Mouse (Mus musculus) MEL (cell line): ENCODE results near the gene Abcb9. TPM values are rescaled to one million over a fixed set of nuclear protein-coding genes. Genes with fewer than 3 reads are reported as not detected.

Experiments used
- DNase-seq: peaks from one replicate; pipeline ENCODE4 v3.0.0; 2011; ENCODE audit warnings: low read depth, low spot score
- H3K27ac ChIP-seq: 2 replicates; pipeline ENCODE4 v1.5.1; 2012; ENCODE audit warnings: low read depth, mild to moderate bottlenecking, control low read depth, low read length, moderate library complexity; ENCODE audit not compliant: control insufficient read depth
- H3K27me3 ChIP-seq, 2 experiments: fragments of 150-350 bp in 1 of 2; sonication (generic) in 1 of 2; 2 replicates each; pipeline ENCODE4 v1.6.1; 2012; ENCODE audit warnings: low read length in 2 of 2, mild to moderate bottlenecking in 2 of 2, improper control_type of control experiment in 1 of 2, moderate library complexity in 1 of 2; ENCODE audit not compliant: insufficient read depth in 2 of 2, control insufficient read depth in 1 of 2
- H3K36me3 ChIP-seq, 2 experiments: 2 replicates each; pipeline ENCODE4 v1.6.1; 2012 to 2014; ENCODE audit warnings: low read length in 2 of 2, improper control_type of control experiment in 1 of 2, inconsistent platforms in 1 of 2, mild to moderate bottlenecking in 1 of 2; ENCODE audit not compliant: insufficient read depth in 2 of 2, control insufficient read depth in 1 of 2
- H3K4me1 ChIP-seq, 2 experiments: fragments of 150-350 bp in 1 of 2; sonication (generic) in 1 of 2; 2 replicates each; pipeline ENCODE4 v1.6.1; 2012; ENCODE audit warnings: low read length in 2 of 2, improper control_type of control experiment in 1 of 2, mild to moderate bottlenecking in 1 of 2; ENCODE audit not compliant: insufficient read depth in 2 of 2, control insufficient read depth in 1 of 2
- H3K4me3 ChIP-seq, 2 experiments: fragments of 150-350 bp in 1 of 2; sonication (generic) in 1 of 2; 2 replicates each; pipeline ENCODE4 v1.5.1; 2012; ENCODE audit warnings: low read depth in 2 of 2, low read length in 2 of 2, mild to moderate bottlenecking in 2 of 2, moderate library complexity in 2 of 2, control low read depth in 1 of 2, improper control_type of control experiment in 1 of 2; ENCODE audit not compliant: control insufficient read depth in 1 of 2, insufficient read depth in 1 of 2
- H3K79me2 ChIP-seq: 2 replicates; pipeline ENCODE4 v1.6.1; 2012; ENCODE audit warnings: mild to moderate bottlenecking, low read length, moderate library complexity; ENCODE audit not compliant: control insufficient read depth, poor library complexity, insufficient read depth
- H3K9ac ChIP-seq: 2 replicates; pipeline ENCODE4 v1.6.1; 2012; ENCODE audit warnings: low read depth, mild to moderate bottlenecking, control low read depth, low read length, moderate library complexity; ENCODE audit not compliant: control insufficient read depth, poor library complexity, severe bottlenecking
- H3K9me3 ChIP-seq: fragments of 150-350 bp; sonication (generic); replicated peaks from 2 replicates; pipeline ENCODE4 v1.6.1; 2012; ENCODE audit warnings: mild to moderate bottlenecking, low read length, improper control_type of control experiment, moderate library complexity; ENCODE audit not compliant: insufficient read depth
- BHLHE40 ChIP-seq: IDR thresholded peaks from 2 replicates; pipeline ENCODE4 v1.6.1; 2012; ENCODE audit warnings: low read depth, mild to moderate bottlenecking, inconsistent platforms, low read length, improper control_type of control experiment, borderline replicate concordance
- CHD2 ChIP-seq: IDR thresholded peaks from 2 replicates; pipeline ENCODE4 v1.6.1; 2011; ENCODE audit warnings: low read length, improper control_type of control experiment
- E2F4 ChIP-seq: IDR thresholded peaks from 2 replicates; pipeline ENCODE4 v1.6.1; 2011; ENCODE audit warnings: low read depth, low read length, improper control_type of control experiment, borderline replicate concordance
- ELF1 ChIP-seq: IDR thresholded peaks from 2 replicates; pipeline ENCODE4 v1.6.1; 2014; ENCODE audit warnings: low read depth, mild to moderate bottlenecking, inconsistent platforms, low read length, improper control_type of control experiment, moderate library complexity
- GABPA ChIP-seq: IDR thresholded peaks from 2 replicates; pipeline ENCODE4 v1.6.1; 2012; ENCODE audit warnings: low read depth, mild to moderate bottlenecking, inconsistent platforms, low read length, improper control_type of control experiment, moderate library complexity
- GATA1 ChIP-seq: IDR thresholded peaks from 2 replicates; pipeline ENCODE4 v1.6.1; 2011; ENCODE audit warnings: low read depth, low read length, improper control_type of control experiment
- JUND ChIP-seq: IDR thresholded peaks from 2 replicates; pipeline ENCODE4 v1.6.1; 2011; ENCODE audit warnings: low read depth, mild to moderate bottlenecking, improper control_type of control experiment, low read length
- KAT2A ChIP-seq: conservative IDR thresholded peaks from 2 replicates; pipeline ENCODE4 v1.6.1; 2012; ENCODE audit warnings: low read depth, low read length, improper control_type of control experiment, inconsistent platforms
- MAFK ChIP-seq: IDR thresholded peaks from 2 replicates; pipeline ENCODE4 v1.6.1; 2011; ENCODE audit warnings: low read depth, mild to moderate bottlenecking, low read length, improper control_type of control experiment, borderline replicate concordance
- MAZ ChIP-seq: IDR thresholded peaks from 2 replicates; pipeline ENCODE4 v1.6.1; 2012; ENCODE audit warnings: low read depth, mild to moderate bottlenecking, inconsistent platforms, low read length, improper control_type of control experiment
- MEF2A ChIP-seq: IDR thresholded peaks from 2 replicates; pipeline ENCODE4 v1.6.1; 2014; ENCODE audit warnings: low read depth, mild to moderate bottlenecking, inconsistent platforms, low read length, improper control_type of control experiment; ENCODE audit not compliant: poor library complexity, insufficient replicate concordance, severe bottlenecking; ENCODE audit errors: extremely low read depth
- MXI1 ChIP-seq: IDR thresholded peaks from 2 replicates; pipeline ENCODE4 v1.6.1; 2011; ENCODE audit warnings: mild to moderate bottlenecking, low read depth, low read length, improper control_type of control experiment
- MYB ChIP-seq: IDR thresholded peaks from 2 replicates; pipeline ENCODE4 v1.6.1; 2011; ENCODE audit warnings: mild to moderate bottlenecking, low read depth, low read length, improper control_type of control experiment
- MYC ChIP-seq: IDR thresholded peaks from 2 replicates; pipeline ENCODE4 v1.6.1; 2011; ENCODE audit warnings: low read depth, mild to moderate bottlenecking, low read length, improper control_type of control experiment, moderate library complexity
- NELFE ChIP-seq: IDR thresholded peaks from 2 replicates; pipeline ENCODE4 v1.6.1; 2011; ENCODE audit warnings: low read depth, low read length, improper control_type of control experiment
- NRF1 ChIP-seq: IDR thresholded peaks from 2 replicates; pipeline ENCODE4 v1.6.1; 2014; ENCODE audit warnings: low read depth, mild to moderate bottlenecking, inconsistent platforms, low read length, improper control_type of control experiment, moderate library complexity; ENCODE audit not compliant: poor library complexity, insufficient read depth, severe bottlenecking
- POLR2A ChIP-seq, 2 experiments: IDR thresholded peaks; 2 replicates each; pipeline ENCODE4 v1.6.1; 2011 to 2012; ENCODE audit warnings: low read length in 2 of 2, mild to moderate bottlenecking in 2 of 2, control low read depth in 1 of 2, improper control_type of control experiment in 1 of 2, low read depth in 1 of 2, moderate library complexity in 1 of 2; ENCODE audit not compliant: control insufficient read depth in 1 of 2, insufficient read depth in 1 of 2, poor library complexity in 1 of 2
- POLR2AphosphoS5 ChIP-seq: IDR thresholded peaks from 2 replicates; pipeline ENCODE4 v1.6.1; 2012; ENCODE audit warnings: low read depth, borderline replicate concordance, mild to moderate bottlenecking, inconsistent platforms, low read length, moderate library complexity, mixed read lengths
- RAD21 ChIP-seq: IDR thresholded peaks from 2 replicates; pipeline ENCODE4 v1.6.1; 2011; ENCODE audit warnings: mild to moderate bottlenecking, low read depth, low read length, improper control_type of control experiment
- SIN3A ChIP-seq: IDR thresholded peaks from 2 replicates; pipeline ENCODE4 v1.6.1; 2012; ENCODE audit warnings: low read length, improper control_type of control experiment, inconsistent platforms
- TAL1 ChIP-seq: IDR thresholded peaks from 2 replicates; pipeline ENCODE4 v1.6.1; 2012; ENCODE audit warnings: mild to moderate bottlenecking, inconsistent platforms, low read length, moderate library complexity, mixed read lengths
- TBP ChIP-seq: IDR thresholded peaks from 2 replicates; pipeline ENCODE4 v1.8.0; 2011; ENCODE audit warnings: low read depth, low read length, improper control_type of control experiment
- UBTF ChIP-seq: IDR thresholded peaks from 2 replicates; pipeline ENCODE4 v1.6.1; 2012; ENCODE audit warnings: low read depth, mild to moderate bottlenecking, inconsistent platforms, low read length, improper control_type of control experiment, moderate library complexity, borderline replicate concordance; ENCODE audit not compliant: insufficient read depth
- USF1 ChIP-seq: IDR thresholded peaks from 2 replicates; pipeline ENCODE4 v1.6.1; 2014; ENCODE audit warnings: low read depth, mild to moderate bottlenecking, inconsistent platforms, low read length, improper control_type of control experiment, moderate library complexity
- USF2 ChIP-seq, 2 experiments: IDR thresholded peaks; 2 replicates each; pipeline ENCODE4 v1.6.1; 2011 to 2012; ENCODE audit warnings: improper control_type of control experiment in 2 of 2, low read length in 2 of 2, borderline replicate concordance in 1 of 2, inconsistent platforms in 1 of 2, low read depth in 1 of 2, mild to moderate bottlenecking in 1 of 2; ENCODE audit not compliant: insufficient read depth in 1 of 2
- ZKSCAN1 ChIP-seq: IDR thresholded peaks from 2 replicates; pipeline ENCODE4 v1.6.1; 2012; ENCODE audit warnings: low read depth, mild to moderate bottlenecking, inconsistent platforms, low read length, improper control_type of control experiment, moderate library complexity
- polyA plus RNA-seq, 2 experiments: library from polyadenylated mRNA; stranded (reverse) in 1 of 2; unstranded in 1 of 2; fragments of >175 nt in 1 of 2; fragments of >200 nt in 1 of 2; gene quantifications; 2 replicates each; pipeline versions ENCODE4 v1.2.1 to v1.2.4; 2012; ENCODE audit warnings: low replicate concordance in 2 of 2, low read depth in 1 of 2; ENCODE audit not compliant: insufficient read length in 2 of 2, insufficient read depth in 1 of 2, missing spikeins in 1 of 2
- total RNA-seq: library from RNA; depleted of rRNA; stranded (reverse); fragments of 300-350 nt; gene quantifications from 2 replicates; pipeline ENCODE4 v1.2.3, GENCODE M21; 2012

The Abcb9 gene
- total and polyA plus RNA-seq, 3 experiments = 2.4 to 8.1 TPM; not detected in 1

DNA sequence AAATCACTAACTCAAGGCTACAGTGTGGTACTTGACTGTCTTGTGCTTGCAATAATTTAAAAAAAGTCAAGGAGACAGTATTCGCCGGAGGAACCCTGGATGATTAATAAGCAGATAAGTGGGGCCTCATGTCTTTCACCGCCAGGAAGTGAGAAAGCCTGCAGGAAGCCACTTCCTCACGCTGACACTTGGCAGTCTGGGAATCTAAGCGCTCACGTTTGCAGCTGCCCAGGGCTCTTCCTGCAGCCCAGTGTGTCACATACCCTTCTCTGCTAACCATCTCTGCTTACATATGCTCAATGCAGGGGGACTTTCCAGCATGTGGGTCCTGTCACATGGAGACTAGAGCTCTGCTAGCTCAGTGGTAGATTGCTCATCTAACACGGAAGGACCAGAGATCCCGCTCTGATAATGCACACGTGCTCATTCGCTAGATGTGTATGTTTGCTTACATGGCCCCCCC lies 20.7 kb downstream of the Abcb9 start (continued):
- TF ChIP-seq KAT2A = no peak
- TF ChIP-seq USF1 = peak; percentile 69
- TF ChIP-seq MAZ = no peak
- TF ChIP-seq ZKSCAN1 = no peak
- no peak for TF ChIP-seq GABPA
- TF ChIP-seq UBTF = no peak
- peak; percentile 88 for TF ChIP-seq MYC
- no peak for TF ChIP-seq MYB
- TF ChIP-seq USF2 (IDR thresholded peaks at IDR 0.05; ENCODE audit: borderline replicate concordance in 1 of 2, insufficient read depth in 1 of 2, low read depth in 1 of 2, low read length in 2 of 2) = no peak
- TF ChIP-seq JUND = no peak
- peak; percentile 67 for TF ChIP-seq TBP
- TF ChIP-seq NELFE = peak; percentile 42; the same call in 1 of the 2 replicates
- TF ChIP-seq TAL1 = no peak
- no peak for TF ChIP-seq CHD2
- peak; percentile 57 for TF ChIP-seq GATA1
- TF ChIP-seq POLR2AphosphoS5 = no peak
- no peak for TF ChIP-seq MAFK
- peak; percentile 58 for TF ChIP-seq ELF1
- TF ChIP-seq E2F4 = no peak
- TF ChIP-seq, all 39 proteins: peak for 15

DNA sequence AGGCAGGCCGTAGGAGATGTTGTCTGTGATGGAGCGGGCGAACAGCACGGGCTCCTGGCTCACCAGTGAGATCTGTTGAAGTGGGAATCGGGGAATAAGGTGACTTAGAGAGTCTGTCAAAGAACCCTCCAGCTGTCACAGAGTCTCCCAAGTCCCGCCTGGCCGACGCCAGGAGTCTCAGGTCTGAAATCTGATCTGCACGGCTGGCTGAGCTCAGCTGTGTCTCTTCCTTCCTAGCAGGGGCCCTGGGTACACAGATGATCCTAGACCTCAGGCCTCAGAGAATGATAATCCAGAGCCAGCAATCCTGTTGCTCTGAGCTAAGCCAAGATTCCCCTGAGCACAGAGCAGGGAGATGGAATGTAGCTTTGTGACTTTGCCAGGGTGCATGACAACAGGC lies 21.9 kb downstream of the Abcb9 start:
- Histone ChIP-seq H3K27me3 (no peaks in the 10 kb centered on the region), H3K9ac (no peak overlapping the region), H3K27ac (no peak overlapping the region), H3K36me3 (peaks cover 0 to 11% of the 10 kb centered on the region in 2 experiments; a peak in 3 of 4 replicates)
- TF ChIP-seq USF2 (IDR thresholded peaks at IDR 0.05; ENCODE audit: borderline replicate concordance in 1 of 2, insufficient read depth in 1 of 2, low read depth in 1 of 2, low read length in 2 of 2) (no peak), RAD21 (no peak), MYC (no peak), TBP (no peak), NRF1 (no peak), MAZ (no peak), MEF2A (no peak), POLR2A (IDR thresholded peaks at IDR 0.05; ENCODE audit: control insufficient read depth in 1 of 2, insufficient read depth in 1 of 2, low read depth in 1 of 2, low read length in 2 of 2, poor library complexity in 1 of 2) (no peak), POLR2AphosphoS5 (no peak), BHLHE40 (no peak), MXI1 (no peak), UBTF (no peak), SIN3A (no peak)
- TF ChIP-seq, all 39 proteins: peak for 0
- Histone ChIP-seq H3K4me1 (peaks cover 5 to 14% of the 10 kb centered on the region in 2 experiments), H3K4me3 (no peak overlapping the region), H3K9me3 (no peaks in the 10 kb centered on the region), H3K79me2 (no peaks in the 10 kb centered on the region; the same call in 1 of the 2 replicates)
- no peak for DNase-seq
